Mouse (Mus musculus) cortical plate, adult 2 months (tissue): ENCODE measurements around the gene Dnttip2.

ENCODE experiments used
- CTCF ChIP-seq: fragments of 200-500 bp; IDR thresholded peaks from 2 replicates; pipeline ENCODE4 v1.5.1; 2011; ENCODE audit warnings: mild to moderate bottlenecking, control low read depth, low read length; ENCODE audit not compliant: insufficient read depth; ENCODE audit errors: extremely low read depth
- POLR2A ChIP-seq: fragments of 200-500 bp; IDR thresholded peaks from 2 replicates; pipeline ENCODE4 v1.6.1; 2011; ENCODE audit warnings: mild to moderate bottlenecking, low read length, control low read depth; ENCODE audit not compliant: insufficient read depth; ENCODE audit errors: extremely low read depth

- TF ChIP-seq CTCF = no peak
- TF ChIP-seq POLR2A = no peak
Observed at GRCm38 (mm10) chr3:122323841-122324240, 49.7 kb downstream of the Dnttip2 start.
